Mouse (Mus musculus) hindbrain, postnatal 0 days (tissue): Measurements from ENCODE around the gene Capn8. TPM values are rescaled to one million over a fixed set of nuclear protein-coding genes. Genes with fewer than 3 reads are reported as not detected.
A peak's percentile ranks its signal among the peaks of the same experiment; 100 is the strongest.

Experiments used
- ATAC-seq: fragments of 200-750 bp; cut with Nextera tagmentation; 2 replicates; pipeline ENCODE4 v1.8.0; 2017; ENCODE audit warnings: mild to moderate bottlenecking, moderate TSS enrichment, moderate library complexity
- DNase-seq: peaks from one replicate; pipeline ENCODE4 v3.0.0-alpha.2; 2015; ENCODE audit warnings: low spot score
- H3K27ac ChIP-seq: fragments of 300-500 bp; sonication (generic); 2 replicates; pipeline ENCODE4 v1.5.1; 2014; ENCODE audit warnings: mild to moderate bottlenecking
- H3K27me3 ChIP-seq: fragments of 300-500 bp; sonication (generic); 2 replicates; pipeline ENCODE4 v1.6.1; 2014; ENCODE audit warnings: low read length, mixed read lengths; ENCODE audit not compliant: insufficient read depth
- H3K36me3 ChIP-seq: fragments of 300-500 bp; sonication (generic); 2 replicates; pipeline ENCODE4 v1.6.1; 2014; ENCODE audit warnings: low read length, mixed read lengths; ENCODE audit not compliant: insufficient read depth
- H3K4me1 ChIP-seq: fragments of 300-500 bp; sonication (generic); 2 replicates; pipeline ENCODE4 v1.6.1; 2014; ENCODE audit warnings: antibody characterized with exemption, low read length, mixed read lengths; ENCODE audit not compliant: insufficient read depth
- H3K4me2 ChIP-seq: fragments of 300-500 bp; sonication (generic); 2 replicates; pipeline ENCODE4 v1.6.1; 2014; ENCODE audit warnings: low read depth, mild to moderate bottlenecking, low read length, moderate library complexity, mixed read lengths
- H3K4me3 ChIP-seq: fragments of 300-500 bp; sonication (generic); 2 replicates; pipeline ENCODE4 v1.5.1; 2014; ENCODE audit warnings: low read length
- H3K9ac ChIP-seq: fragments of 300-500 bp; sonication (generic); replicated peaks from 2 replicates; pipeline ENCODE4 v1.6.1; 2014; ENCODE audit warnings: mild to moderate bottlenecking, low read length, moderate library complexity, mixed read lengths
- H3K9me3 ChIP-seq: fragments of 300-500 bp; sonication (generic); 2 replicates; pipeline ENCODE4 v1.6.1; 2016; ENCODE audit warnings: low read length, mixed read lengths
- CTCF ChIP-seq: IDR thresholded peaks from 2 replicates; pipeline ENCODE4 v1.5.1; 2016; ENCODE audit warnings: antibody characterized with exemption, control low read depth, low read depth
- WGBS: fragments of 180-500 bp; shearing (Covaris S2); extraction: QIAGEN DNeasy Blood & Tissue Kit; methylation state at CpG from one replicate; pipeline ENCODE4 v1.1.7; 2014; 5-methylcytosine and 5-hydroxymethylcytosine counted together
- polyA plus RNA-seq: library from polyadenylated mRNA; unstranded; fragments of >200 nt; fragmentation: Nextera tagmentation; extraction: Ambion mirVana; gene quantifications from 2 replicates; pipeline ENCODE4 v1.2.1, GENCODE M21; 2015
- total RNA-seq: library from RNA; depleted of rRNA; stranded (reverse); fragments of >200 nt; gene quantifications from 2 replicates; pipeline ENCODE4 v1.2.3, GENCODE M21; 2014

Capn8 gene
- total and polyA plus RNA-seq, 2 experiments from 2014 or later = not detected

DNA sequence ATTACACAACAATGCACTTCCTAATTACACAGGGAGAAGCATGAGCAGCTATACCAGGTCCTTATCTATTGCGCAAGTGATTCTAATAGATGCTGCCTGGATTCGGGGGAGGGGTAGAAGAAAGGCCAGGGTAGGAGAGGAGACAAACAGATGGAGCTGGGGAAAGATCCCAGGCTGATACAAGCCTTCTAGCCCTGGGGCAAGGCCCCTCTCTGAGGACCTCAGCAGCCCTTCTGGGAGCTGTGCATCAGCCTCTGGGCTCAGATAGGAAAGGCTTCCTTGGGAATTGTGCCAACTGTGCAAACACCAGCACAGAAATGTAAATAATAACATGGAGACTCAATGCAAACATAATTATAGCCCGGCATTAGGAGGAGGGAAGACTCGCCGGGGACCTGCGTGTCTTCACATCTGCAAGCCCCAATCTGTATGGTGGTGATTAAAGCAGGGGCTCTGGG, 80.4 kb downstream of the Capn8 start:
- no peaks in the 10 kb centered on the region for H3K27me3 ChIP-seq
- H3K4me2 ChIP-seq = no peak overlapping the region
- H3K9me3 ChIP-seq = no peaks in the 10 kb centered on the region
- DNase-seq = peak; percentile 30
- WGBS = 48% methylated on average over 6 of the region's 6 CpGs
- no peak overlapping the region for H3K4me3 ChIP-seq
- H3K27ac ChIP-seq = no peak overlapping the region
- no peaks in the 10 kb centered on the region; the same call in 1 of the 2 replicates for H3K4me1 ChIP-seq
- no peak for TF ChIP-seq CTCF
- no peak overlapping the region for H3K9ac ChIP-seq
- no peaks in the 10 kb centered on the region for H3K36me3 ChIP-seq
- ATAC-seq = peak; percentile 27; the same call in 1 of the 2 replicates

DNA sequence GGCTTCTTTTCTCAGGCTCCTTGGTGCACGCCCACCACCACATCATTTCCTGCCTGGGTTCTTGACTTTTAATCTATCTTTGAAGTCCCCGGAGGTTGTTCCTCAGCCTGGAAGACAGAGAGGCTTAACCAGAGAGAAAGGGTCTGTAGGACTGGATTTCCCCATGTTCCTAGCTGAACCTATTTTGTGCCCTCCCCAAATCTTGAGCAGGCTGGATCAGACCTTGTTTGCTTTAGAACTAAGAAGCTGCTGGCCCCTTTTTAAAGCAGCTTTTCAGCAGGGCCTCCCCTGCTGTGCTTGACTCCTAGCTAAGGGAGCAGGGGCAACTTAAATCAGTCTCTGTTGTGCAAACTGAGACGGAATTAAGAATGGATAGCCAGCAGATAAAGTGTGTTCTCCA, 82.0 kb downstream of the Capn8 start:
- ATAC-seq (no peak), DNase-seq (no peak)
- Histone ChIP-seq H3K36me3 (no peaks in the 10 kb centered on the region), H3K4me3 (no peak overlapping the region), H3K4me1 (peaks cover 2% of the 10 kb centered on the region; the same call in 1 of the 2 replicates), H3K27me3 (no peaks in the 10 kb centered on the region), H3K9me3 (no peaks in the 10 kb centered on the region), H3K27ac (no peak overlapping the region), H3K4me2 (no peak overlapping the region), H3K9ac (no peak overlapping the region)
- no peak for TF ChIP-seq CTCF
- WGBS = 56% methylated on average over 3 of the region's 3 CpGs

DNA sequence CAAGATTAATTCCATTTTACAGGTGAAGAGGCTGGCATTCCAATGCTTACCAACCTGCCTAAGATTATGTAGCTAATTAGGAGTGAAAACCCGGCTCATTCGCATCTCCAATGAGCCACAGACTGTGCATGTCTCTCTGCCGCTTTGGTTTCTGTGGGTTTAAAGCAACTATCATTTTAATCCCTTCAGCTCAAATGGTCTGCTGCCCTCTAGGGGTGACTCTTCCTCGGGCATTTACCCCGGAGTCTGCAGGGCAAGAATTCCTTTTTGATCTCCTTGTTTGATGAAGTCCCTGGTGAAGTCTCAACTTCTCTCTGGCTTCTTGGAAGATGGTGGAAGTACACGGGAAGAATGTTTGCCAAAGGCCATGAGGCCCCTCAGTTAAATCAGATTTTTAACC, 93.0 kb downstream of the Capn8 start:
- no peak for ATAC-seq
- 23% methylated on average over 6 of the region's 6 CpGs for WGBS
- no peak overlapping the region for H3K9ac ChIP-seq

GRCm38 (mm10) chr1:182660365-182660764, 95.6 kb downstream of the Capn8 start:
- H3K4me1 ChIP-seq = peaks cover 6% of the 10 kb centered on the region
- 80% methylated on average over 7 of the region's 7 CpGs for WGBS

More for the DNA sequence above, 93.0 kb downstream of the Capn8 start:
- Histone ChIP-seq H3K4me1 (no peaks in the 10 kb centered on the region), H3K27me3 (no peaks in the 10 kb centered on the region), H3K27ac (no peak overlapping the region), H3K4me3 (no peak overlapping the region), H3K36me3 (no peaks in the 10 kb centered on the region), H3K4me2 (no peak overlapping the region), H3K9me3 (no peaks in the 10 kb centered on the region)
- peak; percentile 69 for DNase-seq
- peak; percentile 73 for TF ChIP-seq CTCF

DNA sequence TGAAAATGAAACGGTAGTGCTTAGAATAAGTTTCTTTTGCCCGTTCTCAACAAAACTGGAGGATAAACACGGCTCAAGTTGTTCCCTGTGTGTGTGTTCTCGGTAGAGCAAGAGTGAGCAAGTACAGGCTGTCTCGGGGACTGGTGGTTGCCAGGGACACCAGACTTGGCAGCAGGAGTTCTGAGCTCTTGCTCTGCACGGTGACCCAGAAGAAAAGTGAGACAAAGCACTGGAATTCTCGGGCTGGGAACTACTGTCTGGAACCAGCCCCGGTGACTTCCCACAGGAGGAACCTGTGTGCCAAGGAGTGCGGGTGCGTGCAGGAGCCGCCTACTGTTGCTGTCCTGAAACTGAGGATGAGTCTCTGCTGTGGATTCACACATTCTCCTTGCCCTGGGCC, 98.9 kb downstream of the Capn8 start:
- no peak overlapping the region for H3K4me3 ChIP-seq
- TF ChIP-seq CTCF = no peak
- H3K4me2 ChIP-seq = no peak overlapping the region
- 0 out of 2 replicates have a peak overlapping the region, but pooled peaks have one; percentile 4 for H3K27ac ChIP-seq
- ATAC-seq (peak; percentile 86), DNase-seq (peak; percentile 78)
- H3K27me3 ChIP-seq = no peaks in the 10 kb centered on the region
- H3K36me3 ChIP-seq = no peaks in the 10 kb centered on the region
- H3K4me1 ChIP-seq = peaks cover 14% of the 10 kb centered on the region
- H3K9me3 ChIP-seq = no peaks in the 10 kb centered on the region
- WGBS = 15% methylated on average over 11 of the region's 11 CpGs
- H3K9ac ChIP-seq = no peak overlapping the region

More at GRCm38 (mm10) chr1:182660365-182660764, 95.6 kb downstream of the Capn8 start:
- no peak overlapping the region for H3K27ac ChIP-seq
- ATAC-seq = no peak
- no peak overlapping the region for H3K9ac ChIP-seq
- no peak for DNase-seq
- no peak overlapping the region for H3K4me3 ChIP-seq
- no peak for TF ChIP-seq CTCF
- H3K9me3 ChIP-seq = no peaks in the 10 kb centered on the region
- no peak overlapping the region for H3K4me2 ChIP-seq
- H3K27me3 ChIP-seq = no peaks in the 10 kb centered on the region
- H3K36me3 ChIP-seq = no peaks in the 10 kb centered on the region

GRCm38 (mm10) chr1:182664841-182665240, 100.0 kb downstream of the Capn8 start:
- Histone ChIP-seq H3K4me1 (peaks cover 14% of the 10 kb centered on the region), H3K9me3 (no peaks in the 10 kb centered on the region), H3K27ac (no peak overlapping the region), H3K9ac (no peak overlapping the region), H3K4me2 (no peak overlapping the region), H3K27me3 (no peaks in the 10 kb centered on the region), H3K36me3 (no peaks in the 10 kb centered on the region), H3K4me3 (no peak overlapping the region)
- WGBS = 44% methylated on average over 4 of the region's 4 CpGs
- ATAC-seq (no peak), DNase-seq (no peak)
- no peak for TF ChIP-seq CTCF

DNA sequence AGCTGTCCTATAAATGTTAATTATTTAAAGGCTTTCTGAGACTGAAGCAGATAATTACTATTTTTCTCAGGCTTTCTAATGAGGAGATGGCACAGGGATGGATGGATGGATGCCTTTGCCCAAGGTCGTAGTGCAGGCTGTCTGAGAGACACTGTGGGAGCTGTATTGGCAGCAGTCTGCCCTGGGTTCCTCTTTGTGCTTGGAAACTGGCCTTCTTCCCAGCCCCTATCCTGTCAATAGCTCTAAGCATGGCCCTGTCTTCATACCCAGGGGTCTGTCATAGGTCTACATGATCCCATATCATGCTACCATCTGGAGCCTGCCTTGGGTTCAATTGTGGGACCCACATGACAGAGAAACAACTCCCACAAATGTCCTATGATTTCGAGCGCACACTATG, 102.5 kb downstream of the Capn8 start:
- Histone ChIP-seq H3K36me3 (no peaks in the 10 kb centered on the region), H3K9ac (no peak overlapping the region), H3K9me3 (no peaks in the 10 kb centered on the region), H3K27me3 (no peaks in the 10 kb centered on the region), H3K4me3 (no peak overlapping the region), H3K4me2 (no peak overlapping the region), H3K27ac (no peak overlapping the region), H3K4me1 (peaks cover 14% of the 10 kb centered on the region)
- ATAC-seq = no peak
- DNase-seq = peak; percentile 34
- no peak for TF ChIP-seq CTCF
- WGBS = 76% methylated on average over 3 of the region's 3 CpGs
